Comparison of ENCODE assay signal across 15 mouse cellular contexts in genomic region chr16:38637085-38637484, GRCm38 (mm10).
DNase-seq lines count a peak whose midpoint lies in the region; ATAC-seq and TF ChIP-seq lines count a peak whose summit lies in the region.
"Had no signal": no experiment of that assay in that cellular context is flagged by ENCODE, and none has a peak within 500 bp of the region (broad histone marks: within the 10 kb centered on the region; RNA-seq: fewer than 3 reads in every experiment).

No protein-coding gene starts in this region.

- H3K4me1 ChIP-seq in heart, embryonic 11.5 days (ENCODE audit: control insufficient read depth, insufficient read depth, low read length) = peaks cover 9% of the 10 kb centered on the region; the same call in 1 of the 2 replicates
- no peaks in the 10 kb centered on the region for H3K4me1 ChIP-seq in kidney, embryonic 15.5 days
- no peaks in the 10 kb centered on the region; the same call in 1 of the 2 replicates for H3K4me1 ChIP-seq in spleen, adult 2 months (ENCODE audit: control insufficient read depth, insufficient read depth, insufficient read length)
- 0 out of 2 replicates have a peak, but pooled peaks cover 6% of the 10 kb centered on the region for H3K4me1 ChIP-seq in embryonic facial prominence, embryonic 14.5 days (ENCODE audit: control insufficient read depth, insufficient read depth, low read length)
- H3K4me1 ChIP-seq: limb, embryonic 15.5 days had no signal

- no peak overlapping the region for H3K9ac ChIP-seq in heart, embryonic 11.5 days (ENCODE audit: low read depth, low read length)
- no peak overlapping the region for H3K9ac ChIP-seq in kidney, embryonic 15.5 days
- H3K9ac ChIP-seq in embryonic facial prominence, embryonic 14.5 days (ENCODE audit: low read depth, low read length) = 0 out of 2 replicates have a peak overlapping the region, but pooled peaks have one; percentile 6
- H3K9ac ChIP-seq: limb, embryonic 15.5 days had no signal

- H3K4me2 ChIP-seq in heart, embryonic 11.5 days = no peak overlapping the region
- no peak overlapping the region for H3K4me2 ChIP-seq in kidney, embryonic 15.5 days
- H3K4me2 ChIP-seq in embryonic facial prominence, embryonic 14.5 days (ENCODE audit: low read depth, low read length) = no peak overlapping the region
- H3K4me2 ChIP-seq: limb, embryonic 15.5 days had no signal

- no peak overlapping the region for H3K4me3 ChIP-seq in heart, embryonic 11.5 days (ENCODE audit: low read depth, low read length)
- no peak overlapping the region for H3K4me3 ChIP-seq in kidney, embryonic 15.5 days (replicated peaks)
- no peak overlapping the region for H3K4me3 ChIP-seq in spleen, adult 2 months (ENCODE audit: extremely low read depth, insufficient read depth, insufficient read length)
- H3K4me3 ChIP-seq in embryonic facial prominence, embryonic 14.5 days (ENCODE audit: low read depth, low read length) = no peak overlapping the region
- H3K4me3 ChIP-seq: limb, embryonic 15.5 days had no signal

- H3K27ac ChIP-seq in heart, embryonic 11.5 days (ENCODE audit: low read depth, low read length) = peak overlapping the region; percentile 54; the same call in 1 of the 2 replicates
- no peak overlapping the region for H3K27ac ChIP-seq in kidney, embryonic 15.5 days
- H3K27ac ChIP-seq in spleen, adult 2 months (ENCODE audit: insufficient read depth, low read length) = peak overlapping the region; percentile 16; the same call in 1 of the 2 replicates
- H3K27ac ChIP-seq in embryonic facial prominence, embryonic 14.5 days (replicated peaks; ENCODE audit: low read depth, low read length) = peak overlapping the region; percentile 58; the same call in 1 of the 2 replicates
- H3K27ac ChIP-seq: limb, embryonic 15.5 days; stomach, postnatal 0 days had no signal

- WGBS in heart, embryonic 11.5 days (ENCODE audit: insufficient replicate concordance) = 75% methylated on average over 10 of the region's 10 CpGs
- WGBS in kidney, embryonic 15.5 days = 73% methylated on average over 10 of the region's 10 CpGs
- WGBS in spleen, adult 2 months = 85% methylated on average over 10 of the region's 10 CpGs
- WGBS in embryonic facial prominence, embryonic 14.5 days = 37% methylated on average over 10 of the region's 10 CpGs

- TF ChIP-seq POLR2A in spleen, adult 2 months (IDR thresholded peaks at IDR 0.05; ENCODE audit: low read depth, low read length) = no peak

- no peak for DNase-seq in heart, adult 8-10 months (ENCODE audit: low spot score)
- peak; percentile 39 to 42 for DNase-seq in kidney, postnatal 4 days
- DNase-seq in spleen, adult 2 months (ENCODE audit: low read depth in 1 of 2, low spot score in 2 of 2) = no peak
- DNase-seq in spleen, postnatal 4 days (ENCODE audit: low spot score in 2 of 2) = no peak
- DNase-seq in embryonic facial prominence, embryonic 14.5 days (ENCODE audit: low spot score) = no peak
- no peak for DNase-seq in urinary bladder, adult 18-20 months (ENCODE audit: low spot score in 2 of 2)
- DNase-seq: adrenal gland, postnatal 25 days; kidney, adult 18-20 months; midbrain, embryonic 14.5 days had no signal

- no peaks in the 10 kb centered on the region for H3K9me3 ChIP-seq in heart, embryonic 11.5 days (replicated peaks; ENCODE audit: control insufficient read depth, low read length)
- H3K9me3 ChIP-seq in kidney, embryonic 15.5 days (replicated peaks) = no peaks in the 10 kb centered on the region
- H3K9me3 ChIP-seq in embryonic facial prominence, embryonic 14.5 days (ENCODE audit: control insufficient read depth, low read length) = no peaks in the 10 kb centered on the region; the same call in 1 of the 2 replicates
- H3K9me3 ChIP-seq: G1E; limb, embryonic 15.5 days had no signal

- H3K27me3 ChIP-seq in heart, embryonic 11.5 days (ENCODE audit: control insufficient read depth, insufficient read depth, low read length) = no peaks in the 10 kb centered on the region
- no peaks in the 10 kb centered on the region for H3K27me3 ChIP-seq in kidney, embryonic 15.5 days
- H3K27me3 ChIP-seq in spleen, adult 2 months (ENCODE audit: control insufficient read depth, insufficient read depth, low read length) = no peaks in the 10 kb centered on the region
- no peaks in the 10 kb centered on the region for H3K27me3 ChIP-seq in embryonic facial prominence, embryonic 14.5 days (replicated peaks; ENCODE audit: control insufficient read depth, insufficient read depth, low read length)
- H3K27me3 ChIP-seq: limb, embryonic 15.5 days had no signal

- TF ChIP-seq CTCF in spleen, adult 2 months (IDR thresholded peaks at IDR 0.05; ENCODE audit: extremely low read depth, insufficient read depth, insufficient read length, insufficient replicate concordance) = no peak

- no peak for ATAC-seq in heart, embryonic 11.5 days (replicated peaks; ENCODE audit: insufficient number of reproducible peaks, low FRiP score, low TSS enrichment)
- no peak for ATAC-seq in kidney, embryonic 15.5 days (replicated peaks; ENCODE audit: low FRiP score)
- no peak for ATAC-seq in embryonic facial prominence, embryonic 14.5 days (ENCODE audit: low read depth)
- ATAC-seq: hindbrain, embryonic 16.5 days had no signal

- H3K36me3 ChIP-seq in heart, embryonic 11.5 days (ENCODE audit: control insufficient read depth, insufficient read depth, low read length) = peaks cover 8% of the 10 kb centered on the region
- H3K36me3 ChIP-seq in kidney, embryonic 15.5 days = peaks cover 5% of the 10 kb centered on the region; the same call in 1 of the 2 replicates
- H3K36me3 ChIP-seq in spleen, adult 2 months (ENCODE audit: control insufficient read depth, insufficient read depth, low read length) = no peaks in the 10 kb centered on the region
- 0 out of 2 replicates have a peak, but pooled peaks cover 3% of the 10 kb centered on the region for H3K36me3 ChIP-seq in embryonic facial prominence, embryonic 14.5 days (ENCODE audit: control insufficient read depth, insufficient read depth, low read length)
- H3K36me3 ChIP-seq: G1E had no signal

Comparison
In these comparisons a context has a peak if more than half of its experiments do, and no peak if none do; other contexts are left out.
1. DNase-seq: peak in kidney, postnatal 4 days (2 of 2); none in heart, adult 8-10 months (single experiment), spleen, adult 2 months (0 of 2), spleen, postnatal 4 days (0 of 2), embryonic facial prominence, embryonic 14.5 days (single experiment) and urinary bladder, adult 18-20 months (0 of 2).